Mouse (Mus musculus) brain, embryonic 14.5 days (tissue): ENCODE results near the gene Ano10. TPM values are rescaled to one million over a fixed set of nuclear protein-coding genes. Genes with fewer than 3 reads are reported as not detected.
A peak's percentile ranks its signal among the peaks of the same experiment; 100 is the strongest.
"Not testable (repeated sequence)": the region's sequence is repeated elsewhere in the genome, so short reads cannot be mapped to it uniquely, and the experiment has no call there.

Experiments
- DNase-seq: peaks from one replicate; pipeline ENCODE4 v3.0.0-alpha.2; 2011; ENCODE audit warnings: low read depth
- CTCF ChIP-seq: fragments of 200-500 bp; IDR thresholded peaks from 2 replicates; pipeline ENCODE4 v1.5.1; 2012; ENCODE audit warnings: inconsistent platforms, mild to moderate bottlenecking, moderate library complexity, borderline replicate concordance; ENCODE audit not compliant: insufficient read depth, insufficient read length; ENCODE audit errors: extremely low read depth
- POLR2A ChIP-seq: fragments of 200-500 bp; IDR thresholded peaks from 2 replicates; pipeline ENCODE4 v1.6.1; 2012; ENCODE audit warnings: mild to moderate bottlenecking, inconsistent platforms, borderline replicate concordance; ENCODE audit not compliant: poor library complexity, insufficient read depth, insufficient read length, severe bottlenecking; ENCODE audit errors: extremely low read depth
- polyA plus RNA-seq: library from polyadenylated mRNA; depleted of rRNA; stranded (reverse); fragments of >200 nt; gene quantifications from 2 replicates; pipeline ENCODE4 v1.2.3, GENCODE M21; 2012

Gene Ano10
- polyA plus RNA-seq, 1 experiment = 41.6 TPM

DNA sequence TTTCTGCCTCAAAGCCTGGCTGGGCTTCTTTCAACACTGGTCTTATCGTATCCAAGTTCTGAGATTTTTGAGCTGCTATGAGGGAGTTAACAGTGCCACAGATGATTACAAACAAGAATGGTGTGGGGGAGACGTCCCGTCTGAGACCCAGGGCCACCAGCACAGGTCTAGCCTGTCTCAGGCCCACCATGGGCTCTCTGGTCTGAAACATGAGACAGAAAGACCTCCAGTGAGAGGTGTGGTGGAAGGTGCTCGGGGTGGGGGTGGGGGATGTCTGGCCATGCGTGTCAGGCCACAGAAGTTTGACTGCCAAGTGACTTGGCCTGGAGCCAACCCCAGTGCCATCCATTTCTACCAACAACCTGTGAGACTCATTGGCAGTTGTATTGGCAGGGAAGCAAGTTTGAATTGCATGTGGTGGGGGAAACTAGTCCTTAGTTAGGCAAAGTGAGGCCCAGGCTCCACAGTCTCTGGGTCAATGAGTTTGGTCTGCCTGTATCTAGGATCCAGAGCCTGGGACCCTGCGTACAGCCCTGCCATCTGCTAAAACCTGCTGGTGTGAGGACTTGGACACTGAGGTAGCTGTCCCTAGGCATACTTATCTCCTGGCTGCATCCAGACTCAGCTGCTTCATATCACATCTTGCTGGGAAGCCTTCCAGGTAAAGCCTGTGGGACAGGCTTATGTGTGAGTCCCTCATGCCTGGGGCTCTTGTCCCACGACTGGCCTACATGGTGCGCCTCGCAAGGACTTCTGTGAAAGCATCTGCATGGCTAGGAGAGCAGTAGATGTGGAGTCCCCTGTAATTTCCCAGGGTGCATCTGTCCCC, 120.6 kb downstream of the Ano10 start:
- DNase-seq = peak; percentile 53
- TF ChIP-seq CTCF = no peak
- TF ChIP-seq POLR2A = no peak

DNA sequence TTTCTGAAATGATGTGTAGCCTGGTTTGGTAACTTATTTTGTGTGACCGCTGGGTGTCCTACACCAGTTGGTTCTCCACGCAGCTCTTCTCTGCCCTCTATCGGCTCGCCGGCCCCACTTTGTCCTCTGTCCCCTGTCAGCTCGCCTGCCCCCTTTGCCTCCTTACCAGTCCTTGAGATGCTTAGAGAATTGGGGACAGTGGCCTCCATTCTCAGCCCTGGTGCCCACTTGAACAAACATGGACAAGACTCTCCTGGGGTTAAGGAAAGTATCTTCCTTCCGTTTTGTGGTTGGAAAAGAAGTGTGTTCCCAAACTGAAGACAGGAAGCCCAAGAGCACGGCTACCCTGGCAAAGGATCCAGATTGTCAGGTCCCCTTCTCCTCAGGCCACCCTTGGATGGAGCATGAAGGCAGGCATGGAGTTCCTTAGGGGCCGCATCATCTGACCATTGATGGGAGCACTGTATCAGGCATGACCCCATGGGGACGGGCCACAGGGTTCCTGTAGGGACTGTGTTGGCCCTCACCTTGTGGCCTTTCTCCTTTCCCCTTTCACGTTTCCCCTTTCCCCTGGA, 121.5 kb downstream of the Ano10 start:
- no peak for TF ChIP-seq CTCF
- no peak for TF ChIP-seq POLR2A

DNA sequence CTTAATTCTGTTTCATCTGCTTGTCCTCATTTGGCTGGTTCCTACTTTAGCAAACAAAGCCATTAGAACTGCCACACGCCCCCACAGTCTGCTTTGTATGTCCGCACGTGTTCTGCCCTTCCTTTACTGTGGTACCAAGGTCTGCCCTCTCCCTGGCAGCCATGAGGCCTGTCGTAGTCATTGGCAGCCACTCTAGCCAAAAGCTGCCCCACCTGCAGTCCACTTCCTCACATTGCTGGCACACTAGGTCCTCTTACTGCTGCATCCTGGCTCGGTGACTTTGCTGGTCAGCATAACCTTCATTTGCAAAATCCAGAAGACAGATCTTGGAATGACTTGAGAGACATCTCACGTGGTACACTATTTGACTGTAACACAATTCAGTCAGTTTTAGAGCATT, 124.3 kb downstream of the Ano10 start:
- no peak for TF ChIP-seq CTCF
- DNase-seq = no peak

More for the DNA sequence above, 121.5 kb downstream of the Ano10 start:
- no peak for DNase-seq

DNA sequence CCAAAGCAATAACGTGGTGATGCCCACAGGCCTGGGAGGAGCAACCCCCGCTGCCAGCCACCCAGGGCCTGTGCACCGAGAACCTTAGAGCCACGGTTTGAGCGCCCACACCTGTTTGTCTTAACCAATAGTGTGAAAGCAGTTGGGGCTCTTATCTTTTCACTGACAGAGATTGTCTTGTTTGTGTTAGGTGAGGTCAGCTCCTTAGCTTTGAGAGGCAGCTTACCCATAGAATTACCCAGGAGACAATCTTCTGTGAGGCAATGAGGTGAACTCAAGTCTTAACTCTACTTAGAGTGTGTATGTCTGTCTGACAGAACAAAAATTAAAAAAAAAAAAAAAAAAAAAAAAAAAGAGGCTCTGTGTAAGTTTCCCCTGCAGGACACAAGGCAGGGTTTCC, 126.5 kb downstream of the Ano10 start:
- DNase-seq = not testable (repeated sequence)

DNA sequence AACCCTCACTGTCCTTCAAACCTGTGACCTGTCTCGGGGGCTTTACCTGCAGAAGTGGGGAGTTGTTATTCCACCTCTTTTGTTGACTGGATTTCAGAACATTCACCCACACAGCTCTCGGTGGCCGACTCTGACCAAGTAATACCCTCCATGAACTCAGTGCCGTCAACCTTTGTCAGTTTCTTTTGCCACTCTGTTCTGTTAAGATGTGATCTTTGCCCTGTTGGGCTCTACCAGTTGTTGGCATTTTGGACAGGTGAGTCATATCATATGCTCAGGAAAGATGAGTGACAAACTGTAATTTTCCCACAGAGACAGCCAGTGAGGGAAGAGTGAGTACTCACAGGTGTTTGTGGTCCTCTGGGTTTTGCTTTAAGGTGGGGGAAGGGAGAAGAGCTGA, 129.7 kb downstream of the Ano10 start:
- TF ChIP-seq CTCF (no peak), POLR2A (no peak)
- DNase-seq = no peak

DNA sequence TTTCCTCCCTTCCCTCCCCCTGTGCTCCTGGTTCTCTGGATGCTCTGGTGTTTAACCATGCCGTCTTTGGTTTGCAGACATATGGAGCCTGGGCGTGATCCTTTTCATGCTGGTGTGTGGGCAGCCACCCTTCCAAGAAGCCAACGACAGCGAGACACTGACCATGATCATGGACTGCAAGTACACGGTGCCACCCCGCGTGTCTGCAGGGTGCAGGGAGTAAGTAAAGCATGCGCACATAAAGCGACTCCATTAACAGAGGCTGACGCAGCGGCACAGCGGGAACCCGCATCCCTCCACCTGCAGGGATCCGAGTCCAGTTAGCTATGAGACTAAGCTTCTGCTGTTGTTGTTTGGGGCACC, 137.2 kb downstream of the Ano10 start:
- DNase-seq = no peak
- no peak for TF ChIP-seq CTCF
- no peak for TF ChIP-seq POLR2A

DNA sequence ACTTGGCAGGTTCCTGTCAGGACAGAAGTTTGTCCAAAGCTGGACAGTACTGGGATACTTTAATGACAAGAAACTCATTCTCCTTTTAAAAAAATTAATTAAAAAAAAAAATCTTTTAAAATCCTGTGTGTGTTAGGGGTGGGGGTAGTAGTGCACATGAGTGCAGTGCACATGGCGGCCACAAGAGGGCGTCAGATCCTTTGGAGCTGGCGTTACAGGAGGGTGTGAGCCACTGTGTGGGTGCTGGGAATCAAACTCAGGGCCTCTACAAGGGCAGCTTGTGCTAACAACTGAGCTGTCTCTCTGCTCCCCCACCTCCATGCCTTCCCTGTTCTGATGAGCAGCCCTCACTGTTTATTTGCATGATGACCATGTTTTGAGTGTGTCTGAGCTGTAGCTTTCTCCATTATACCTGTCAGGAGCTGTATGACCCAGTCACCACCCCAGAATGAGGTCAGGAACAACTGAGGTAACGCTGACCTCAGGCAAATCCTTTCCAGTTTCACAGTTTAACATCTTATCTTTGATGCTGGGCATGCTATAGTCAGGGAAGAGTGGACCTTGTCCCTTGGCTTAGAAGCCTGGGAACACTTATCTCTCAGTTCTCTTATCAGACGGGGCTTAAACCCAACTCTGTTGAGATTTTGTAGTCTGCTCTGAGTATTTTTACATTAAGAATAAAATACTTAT, 137.7 kb downstream of the Ano10 start:
- no peak for DNase-seq
- TF ChIP-seq POLR2A (no peak), CTCF (peak; percentile 47; the same call in 1 of the 2 replicates)

DNA sequence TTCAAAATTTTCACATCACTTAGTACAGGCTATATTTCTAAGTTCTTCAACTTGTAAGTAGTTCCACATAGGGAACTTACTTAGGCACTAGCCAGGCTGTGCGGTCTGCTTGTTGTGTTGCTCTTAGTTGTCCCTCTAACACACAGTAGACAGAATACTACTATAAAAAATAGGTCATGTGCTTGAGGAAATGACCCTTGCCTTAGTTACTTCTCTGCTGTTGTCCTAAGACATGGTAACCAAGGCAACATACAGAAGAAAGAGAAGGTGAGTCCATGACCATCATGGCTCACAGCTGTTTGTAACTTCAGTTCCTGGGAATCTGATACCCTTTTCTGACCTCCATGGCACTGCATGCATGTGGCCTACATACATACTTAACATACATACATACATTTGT, 139.0 kb downstream of the Ano10 start:
- DNase-seq = no peak
- TF ChIP-seq CTCF (no peak), POLR2A (no peak)

DNA sequence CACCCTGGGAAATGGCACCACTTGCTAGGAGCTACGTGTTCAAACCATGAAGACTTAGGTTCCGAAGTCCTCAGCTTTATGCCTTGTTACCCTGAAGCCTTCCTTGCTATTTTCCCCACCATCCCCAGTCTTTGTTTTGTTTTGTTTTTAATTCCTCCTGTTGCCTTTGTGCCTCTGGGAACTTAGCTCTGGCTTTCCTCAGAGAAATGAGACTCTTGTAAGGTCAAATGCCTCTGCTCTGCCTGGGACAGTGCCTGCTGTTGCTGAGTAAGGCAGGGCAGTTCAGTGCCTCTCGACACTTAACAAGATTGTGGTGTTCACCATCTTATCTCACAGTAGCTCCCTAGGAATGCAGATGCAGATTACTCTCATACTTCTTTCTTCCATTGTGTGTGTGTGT, 140.8 kb downstream of the Ano10 start:
- DNase-seq = no peak
- TF ChIP-seq POLR2A = no peak
- TF ChIP-seq CTCF = no peak

DNA sequence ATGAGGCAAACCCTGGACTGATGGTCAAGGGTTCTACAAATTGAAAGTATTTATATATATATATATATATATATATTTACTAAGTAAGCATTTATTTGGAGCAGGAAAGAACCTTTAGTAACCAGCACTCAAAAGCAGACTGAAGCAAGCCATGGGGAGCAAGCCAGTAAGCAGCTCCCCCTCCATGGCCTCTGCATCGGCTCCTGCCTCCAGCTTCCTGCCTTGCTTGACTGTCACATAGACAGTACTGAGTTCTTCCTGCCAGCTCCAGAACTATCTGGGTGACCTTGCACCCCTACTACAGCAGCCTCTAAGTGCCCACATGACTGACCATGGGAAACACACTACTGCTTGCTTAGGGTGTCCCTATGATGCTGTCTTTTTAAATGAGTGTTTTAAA, 141.7 kb downstream of the Ano10 start:
- TF ChIP-seq CTCF (no peak), POLR2A (no peak)
- DNase-seq = no peak

DNA sequence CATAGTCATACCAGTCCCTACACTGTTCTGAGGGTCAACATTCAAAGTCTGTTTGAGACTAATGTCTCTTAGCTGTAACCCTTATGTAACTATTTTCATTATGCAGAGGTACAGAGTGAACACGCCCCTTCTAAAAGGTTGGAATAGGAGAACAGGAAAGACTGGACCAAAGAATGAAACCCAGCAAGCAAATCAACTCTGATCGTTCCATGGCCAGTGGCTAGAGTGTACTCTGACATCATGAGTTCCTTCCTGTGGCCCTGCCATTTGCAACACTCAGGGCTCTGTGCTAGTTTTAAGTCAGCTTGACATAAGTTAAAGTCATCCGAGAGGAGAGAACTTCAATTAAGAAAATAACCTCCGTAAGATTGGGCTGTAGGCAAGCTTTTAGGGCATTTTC, 142.2 kb downstream of the Ano10 start:
- TF ChIP-seq POLR2A = no peak

DNA sequence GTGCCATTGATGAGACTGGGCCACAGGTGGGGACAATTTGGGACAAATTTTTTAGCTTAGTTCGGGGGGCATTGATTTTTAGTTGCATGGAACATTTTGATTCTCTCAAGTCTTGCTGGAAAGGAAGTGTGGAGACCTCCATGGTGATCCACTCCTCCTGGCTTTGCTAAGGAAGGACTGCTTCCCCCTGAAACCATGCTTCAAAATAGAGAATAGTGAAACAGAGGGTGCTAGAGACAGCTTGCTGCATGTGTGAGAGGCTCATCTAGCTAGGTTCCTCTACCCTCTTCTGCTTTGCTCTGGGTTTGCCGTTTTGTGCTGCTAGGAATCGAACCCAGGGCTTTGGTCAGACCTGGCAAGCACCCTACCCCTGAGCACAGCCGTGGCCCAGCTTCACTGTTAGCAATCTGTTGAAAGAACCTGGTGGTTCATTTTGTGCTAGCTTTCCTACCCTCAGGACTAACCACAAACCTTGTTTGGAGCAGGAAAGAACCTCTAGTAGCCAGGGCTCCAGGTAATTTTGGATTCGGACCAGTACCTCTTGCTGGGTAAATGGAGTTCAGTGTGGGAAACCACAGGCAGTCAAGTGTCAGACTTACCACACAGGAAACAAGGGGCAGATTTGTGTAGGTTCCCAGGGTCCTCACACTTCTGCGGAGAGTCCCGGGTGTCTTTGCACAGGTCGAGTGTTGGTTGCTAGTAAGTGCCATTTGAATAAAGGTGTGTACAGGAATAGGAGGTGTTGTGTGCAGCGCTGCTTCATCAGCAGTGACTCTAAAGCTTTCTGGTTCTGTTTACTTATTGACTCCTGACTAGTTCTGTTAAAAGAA, 144.0 kb downstream of the Ano10 start:
- TF ChIP-seq CTCF (no peak), POLR2A (no peak)
- DNase-seq = no peak

More for the DNA sequence above, 142.2 kb downstream of the Ano10 start:
- DNase-seq = no peak
